Mouse (Mus musculus) lung, postnatal 0 days (tissue): Measurements from ENCODE around the gene Rtn4rl2.

Experiments
- CTCF ChIP-seq: IDR thresholded peaks from 2 replicates; pipeline ENCODE4 v1.5.1; 2016; ENCODE audit warnings: antibody characterized with exemption, mild to moderate bottlenecking
- EP300 ChIP-seq: IDR thresholded peaks from 2 replicates; pipeline ENCODE4 v1.6.1; 2016; ENCODE audit warnings: antibody characterized with exemption, mild to moderate bottlenecking, control low read depth

- TF ChIP-seq CTCF (no peak), EP300 (no peak)
These were observed 1.1 kb downstream of the Rtn4rl2 start for GRCm38 (mm10) chr2:84885084-84886055.
